Mouse (Mus musculus) limb, embryonic 14.5 days (tissue): ENCODE results near the gene Tll2. TPM values are rescaled to one million over a fixed set of nuclear protein-coding genes. Genes with fewer than 3 reads are reported as not detected.

Experiments used
- ATAC-seq: fragments of 200-750 bp; cut with Nextera tagmentation; 2 replicates; pipeline ENCODE4 v1.8.0; 2017; ENCODE audit warnings: low read depth, moderate number of reproducible peaks, moderate TSS enrichment; ENCODE audit not compliant: low FRiP score
- DNase-seq: peaks from one replicate; pipeline ENCODE4 v3.0.0-alpha.2; 2015; ENCODE audit warnings: low spot score
- H3K27ac ChIP-seq: fragments of 300-500 bp; sonication (generic); replicated peaks from 2 replicates; pipeline ENCODE4 v1.5.1; 2014; ENCODE audit warnings: low read depth, mild to moderate bottlenecking, low read length, moderate library complexity, mixed read lengths
- H3K27me3 ChIP-seq: fragments of 300-500 bp; sonication (generic); 2 replicates; pipeline ENCODE4 v1.6.1; 2014; ENCODE audit warnings: low read length, mixed read lengths; ENCODE audit not compliant: control insufficient read depth, insufficient read depth
- H3K36me3 ChIP-seq: fragments of 300-500 bp; sonication (generic); 2 replicates; pipeline ENCODE4 v1.6.1; 2014; ENCODE audit warnings: mild to moderate bottlenecking, low read length, moderate library complexity, mixed read lengths; ENCODE audit not compliant: control insufficient read depth, insufficient read depth
- H3K4me1 ChIP-seq: fragments of 300-500 bp; sonication (generic); 2 replicates; pipeline ENCODE4 v1.6.1; 2014; ENCODE audit warnings: antibody characterized with exemption, low read length, mixed read lengths; ENCODE audit not compliant: control insufficient read depth, insufficient read depth
- H3K4me2 ChIP-seq: fragments of 300-500 bp; sonication (generic); replicated peaks from 2 replicates; pipeline ENCODE4 v1.6.1; 2014; ENCODE audit warnings: low read depth, mild to moderate bottlenecking, low read length, moderate library complexity; ENCODE audit not compliant: severe bottlenecking
- H3K4me3 ChIP-seq: fragments of 300-500 bp; sonication (generic); replicated peaks from 2 replicates; pipeline ENCODE4 v1.5.1; 2014; ENCODE audit warnings: low read length
- H3K9ac ChIP-seq: fragments of 300-500 bp; sonication (generic); 2 replicates; pipeline ENCODE4 v1.6.1; 2014; ENCODE audit warnings: mild to moderate bottlenecking, low read depth, low read length, moderate library complexity; ENCODE audit not compliant: severe bottlenecking
- H3K9me3 ChIP-seq: fragments of 300-500 bp; sonication (generic); 2 replicates; pipeline ENCODE4 v1.6.1; 2016; ENCODE audit warnings: low read length; ENCODE audit not compliant: control insufficient read depth
- POLR2A ChIP-seq: fragments of 200-500 bp; IDR thresholded peaks from 2 replicates; pipeline ENCODE4 v1.8.0; 2012; ENCODE audit warnings: inconsistent platforms, mild to moderate bottlenecking, moderate library complexity, borderline replicate concordance; ENCODE audit not compliant: insufficient read depth, insufficient read length; ENCODE audit errors: extremely low read depth
- WGBS: fragments of 180-500 bp; shearing (Covaris S2); extraction: QIAGEN DNeasy Blood & Tissue Kit; methylation state at CpG from one replicate; pipeline ENCODE4 v1.1.7; 2014; 5-methylcytosine and 5-hydroxymethylcytosine counted together
- polyA plus RNA-seq, 2 experiments: library from polyadenylated mRNA; depleted of rRNA in 1 of 2; stranded (reverse) in 1 of 2; unstranded in 1 of 2; fragments of >200 nt; fragmentation: Nextera tagmentation in 1 of 2; extraction: Ambion mirVana in 1 of 2; gene quantifications; 2 replicates each; pipeline versions ENCODE4 v1.2.1 to v1.2.3; 2012 to 2014

The Tll2 gene
- polyA plus RNA-seq, 2 experiments: 1.0 to 1.7 TPM

DNA sequence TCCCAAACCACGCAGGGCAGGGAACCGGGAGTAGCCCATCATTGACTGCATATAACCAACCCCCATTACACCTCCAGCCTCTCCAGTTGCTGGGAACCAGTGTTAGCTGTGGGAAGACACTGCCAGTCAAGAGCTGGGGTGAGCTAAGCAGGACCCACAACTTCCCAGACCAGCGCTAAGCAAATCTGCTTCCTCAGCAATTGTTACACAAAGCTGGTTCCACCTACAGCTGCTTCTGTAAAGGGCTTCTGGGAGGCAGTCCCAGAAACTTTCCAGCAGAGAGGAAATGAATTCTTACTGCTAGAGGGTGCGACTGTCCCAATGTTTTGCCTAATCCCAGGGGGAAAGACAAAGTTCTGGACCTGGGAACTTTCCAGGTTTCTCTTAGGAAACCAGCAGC lies 151.9 kb downstream of the Tll2 start:
- H3K27ac ChIP-seq: no peak overlapping the region
- no peak overlapping the region for H3K4me2 ChIP-seq
- DNase-seq (no peak), ATAC-seq (no peak)
- H3K27me3 ChIP-seq: no peaks in the 10 kb centered on the region
- TF ChIP-seq POLR2A: no peak
- H3K9me3 ChIP-seq: no peaks in the 10 kb centered on the region
- no peaks in the 10 kb centered on the region for H3K36me3 ChIP-seq
- 52% methylated on average over 4 of the region's 4 CpGs for WGBS
- H3K4me3 ChIP-seq: no peak overlapping the region
- no peak overlapping the region for H3K9ac ChIP-seq
- H3K4me1 ChIP-seq: no peaks in the 10 kb centered on the region

DNA sequence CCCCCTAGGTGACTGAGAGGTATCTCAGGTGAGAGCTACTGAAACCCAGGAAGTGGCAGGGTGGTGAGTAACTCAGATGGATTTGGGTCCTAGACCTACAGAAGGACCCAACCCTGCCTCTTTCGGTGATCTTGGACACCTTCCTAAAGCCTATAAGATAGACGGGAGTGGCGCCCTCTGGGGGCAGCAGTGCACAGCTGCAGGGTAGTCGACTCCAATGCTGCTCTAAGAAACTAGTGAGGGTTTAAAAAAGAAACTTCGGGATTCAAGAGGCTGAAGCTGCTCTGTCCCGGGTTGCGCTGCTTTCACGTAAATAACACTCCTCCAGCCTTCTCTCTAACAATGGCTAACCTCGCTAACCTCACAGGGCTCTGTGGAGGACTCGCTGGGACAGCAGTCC lies 153.1 kb downstream of the Tll2 start:
- H3K27me3 ChIP-seq: no peaks in the 10 kb centered on the region
- H3K4me2 ChIP-seq: no peak overlapping the region
- no peak overlapping the region for H3K4me3 ChIP-seq
- DNase-seq: no peak
- no peak for TF ChIP-seq POLR2A
- no peaks in the 10 kb centered on the region for H3K4me1 ChIP-seq
- no peak for ATAC-seq
- no peak overlapping the region for H3K27ac ChIP-seq
- 35% methylated on average over 10 of the region's 10 CpGs for WGBS
- no peaks in the 10 kb centered on the region for H3K36me3 ChIP-seq
- no peaks in the 10 kb centered on the region for H3K9me3 ChIP-seq
- no peak overlapping the region for H3K9ac ChIP-seq

DNA sequence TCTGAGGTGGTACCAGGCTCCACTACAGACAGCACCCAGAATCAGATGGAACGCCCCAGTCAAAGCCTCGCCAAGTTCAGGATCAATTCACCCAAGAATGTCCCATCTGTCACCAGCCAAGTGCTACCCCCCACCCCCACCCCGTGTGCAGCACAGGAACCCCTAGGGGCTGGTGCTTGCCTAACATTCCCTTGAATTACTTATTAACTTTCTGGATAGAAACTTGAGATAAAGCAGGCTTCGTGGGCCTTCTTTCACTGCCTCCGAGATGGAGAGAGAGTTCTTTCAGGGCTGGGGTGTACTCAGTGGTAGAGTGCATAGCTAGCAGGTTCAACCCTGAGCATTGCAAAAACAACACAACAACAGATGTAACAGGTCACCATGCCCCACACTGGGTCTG lies 154.4 kb downstream of the Tll2 start:
- Histone ChIP-seq H3K4me3 (no peak overlapping the region), H3K9me3 (no peaks in the 10 kb centered on the region), H3K4me2 (no peak overlapping the region), H3K4me1 (no peaks in the 10 kb centered on the region), H3K27me3 (no peaks in the 10 kb centered on the region), H3K9ac (no peak overlapping the region), H3K36me3 (no peaks in the 10 kb centered on the region), H3K27ac (no peak overlapping the region)
- no peak for TF ChIP-seq POLR2A
- no peak for DNase-seq
- no peak for ATAC-seq
- WGBS: 61% methylated on average over 5 of the region's 5 CpGs

DNA sequence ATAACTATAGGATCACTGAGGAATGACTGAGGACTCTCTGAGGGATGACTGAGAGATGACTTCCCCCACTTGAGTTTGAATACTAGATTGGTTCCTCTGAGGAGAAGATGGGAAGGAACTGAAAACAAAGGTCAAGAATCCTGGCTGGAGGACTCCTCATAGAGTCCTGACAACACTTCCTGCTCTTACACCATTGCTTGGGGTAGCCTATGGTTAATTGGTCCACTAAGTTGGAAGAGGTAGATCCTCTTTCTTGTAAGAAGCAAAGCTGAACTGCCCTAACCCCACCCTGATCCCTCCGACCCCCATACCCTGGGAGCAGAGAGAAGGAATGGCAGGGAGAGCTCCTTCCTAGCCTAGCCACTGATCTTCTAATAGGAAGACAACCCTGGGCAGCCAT lies 154.9 kb downstream of the Tll2 start:
- H3K27me3 ChIP-seq: no peaks in the 10 kb centered on the region
- H3K4me3 ChIP-seq: no peak overlapping the region
- no peak overlapping the region for H3K4me2 ChIP-seq
- H3K9me3 ChIP-seq: no peaks in the 10 kb centered on the region
- TF ChIP-seq POLR2A: no peak
- no peak overlapping the region for H3K9ac ChIP-seq
- no peak for DNase-seq
- no peaks in the 10 kb centered on the region for H3K36me3 ChIP-seq
- 69% methylated on average over 1 of the region's 1 CpGs for WGBS
- H3K27ac ChIP-seq: no peak overlapping the region
- no peak for ATAC-seq
- no peaks in the 10 kb centered on the region for H3K4me1 ChIP-seq

DNA sequence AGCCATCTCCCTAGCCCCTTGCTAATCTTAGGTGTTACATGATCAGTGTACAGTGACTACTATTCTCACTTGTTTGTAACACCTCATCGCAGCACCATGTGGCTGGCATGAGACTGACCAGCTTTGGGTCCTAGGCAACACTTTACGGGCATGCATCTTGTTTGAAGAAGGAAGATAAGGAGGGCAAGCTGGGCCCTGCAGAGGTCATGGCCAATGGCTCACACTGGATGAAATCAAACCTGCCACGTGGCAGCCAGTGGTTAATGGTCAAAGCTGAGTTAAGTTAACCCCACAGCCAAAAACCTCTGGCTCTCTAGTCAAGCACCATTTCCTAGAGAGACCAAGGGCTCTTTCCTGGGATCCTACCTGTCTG lies 158.5 kb downstream of the Tll2 start:
- Histone ChIP-seq H3K9ac (no peak overlapping the region), H3K9me3 (no peaks in the 10 kb centered on the region), H3K27ac (no peak overlapping the region), H3K36me3 (no peaks in the 10 kb centered on the region), H3K27me3 (no peaks in the 10 kb centered on the region), H3K4me3 (no peak overlapping the region), H3K4me1 (no peaks in the 10 kb centered on the region), H3K4me2 (no peak overlapping the region)
- WGBS: 80% methylated on average over 3 of the region's 3 CpGs
- DNase-seq (no peak), ATAC-seq (no peak)
- TF ChIP-seq POLR2A: no peak
